9 mouse cellular contexts compared by ENCODE assay signal in the genomic region with DNA sequence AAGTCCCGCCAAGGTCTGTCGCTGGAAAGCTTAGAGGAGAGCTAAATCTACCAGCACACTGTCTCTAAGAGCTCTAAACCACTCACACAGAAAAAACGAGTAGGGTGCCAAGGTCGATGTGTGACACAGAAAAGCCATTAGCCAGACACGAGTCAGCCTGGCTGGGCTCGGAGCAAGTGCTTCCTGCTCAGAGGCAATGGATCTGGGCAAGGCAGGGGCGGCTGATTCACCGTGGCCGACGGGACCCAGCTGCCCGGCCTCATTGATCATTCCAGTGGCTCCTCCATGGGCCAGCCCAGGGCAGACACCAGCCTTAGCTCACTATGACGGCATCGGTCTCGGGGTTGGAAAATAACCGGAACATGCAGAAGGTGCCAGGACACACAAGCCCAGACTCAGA.
DNase-seq lines count a peak whose midpoint lies in the region; ATAC-seq and TF ChIP-seq lines count a peak whose summit lies in the region.
"Had no signal": no experiment of that assay in that cellular context is flagged by ENCODE, and none has a peak within 500 bp of the region (broad histone marks: within the 10 kb centered on the region; RNA-seq: fewer than 3 reads in every experiment).

No protein-coding gene starts in this region.

- H3K9me3 ChIP-seq in embryonic facial prominence, embryonic 10.5 days = no peaks in the 10 kb centered on the region
- no peaks in the 10 kb centered on the region for H3K9me3 ChIP-seq in midbrain, postnatal 0 days (ENCODE audit: low read length)
- H3K9me3 ChIP-seq: G1E had no signal

- DNase-seq in ovary, postnatal 14 days (ENCODE audit: low spot score) = peak; percentile 19
- no peak for DNase-seq in ovary, postnatal 10 days (ENCODE audit: low spot score)
- DNase-seq in embryonic facial prominence, embryonic 10.5 days (ENCODE audit: low spot score) = peak; percentile 46
- DNase-seq in heart, postnatal 14 days = peak; percentile 54 to 62
- DNase-seq in kidney, postnatal 36 days = peak; percentile 75 to 77
- peak; percentile 76 for DNase-seq in midbrain, postnatal 0 days (ENCODE audit: low spot score)
- no peak for DNase-seq in spleen, adult 12 weeks (ENCODE audit: low spot score)
- no peak for DNase-seq in thymus, postnatal 25 days

- intact Hi-C loops in heart, postnatal 14 days (cut with DNase I) = no loop called here

- H3K4me3 ChIP-seq in embryonic facial prominence, embryonic 10.5 days = no peak overlapping the region
- no peak overlapping the region for H3K4me3 ChIP-seq in midbrain, postnatal 0 days (ENCODE audit: low read depth, low read length)

- ATAC-seq in midbrain, postnatal 0 days (ENCODE audit: low FRiP score) = 0 out of 2 replicates have a peak, but pooled peaks have one; percentile 16

- TF ChIP-seq CTCF in midbrain, postnatal 0 days (IDR thresholded peaks at IDR 0.05) = no peak

- H3K27ac ChIP-seq in embryonic facial prominence, embryonic 10.5 days (replicated peaks) = no peak overlapping the region
- H3K27ac ChIP-seq in midbrain, postnatal 0 days (ENCODE audit: low read depth, low read length) = no peak overlapping the region

- peaks cover 48% of the 10 kb centered on the region for H3K4me1 ChIP-seq in embryonic facial prominence, embryonic 10.5 days
- peaks cover 4% of the 10 kb centered on the region; the same call in 1 of the 2 replicates for H3K4me1 ChIP-seq in midbrain, postnatal 0 days (ENCODE audit: insufficient read depth, low read length)

- no peaks in the 10 kb centered on the region for H3K27me3 ChIP-seq in embryonic facial prominence, embryonic 10.5 days (replicated peaks; ENCODE audit: low read depth, poor library complexity, severe bottlenecking)
- H3K27me3 ChIP-seq in midbrain, postnatal 0 days (ENCODE audit: insufficient read depth, low read length) = no peaks in the 10 kb centered on the region

- 55% methylated on average over 15 of the region's 15 CpGs for WGBS in embryonic facial prominence, embryonic 10.5 days
- 37% methylated on average over 15 of the region's 15 CpGs for WGBS in midbrain, postnatal 0 days

- H3K36me3 ChIP-seq in embryonic facial prominence, embryonic 10.5 days (replicated peaks) = peaks cover 5% of the 10 kb centered on the region; the same call in 1 of the 2 replicates
- H3K36me3 ChIP-seq in midbrain, postnatal 0 days (ENCODE audit: insufficient read depth, low read length) = no peaks in the 10 kb centered on the region

- no peak overlapping the region for H3K4me2 ChIP-seq in midbrain, postnatal 0 days (ENCODE audit: low read depth, low read length, poor library complexity, severe bottlenecking)

- H3K9ac ChIP-seq in midbrain, postnatal 0 days (replicated peaks; ENCODE audit: low read length, poor library complexity, severe bottlenecking) = no peak overlapping the region

Comparison
In these comparisons a context has a peak if more than half of its experiments do, and no peak if none do; other contexts are left out.
1. DNase-seq: peak in ovary, postnatal 14 days (single experiment), embryonic facial prominence, embryonic 10.5 days (single experiment), heart, postnatal 14 days (2 of 2), kidney, postnatal 36 days (2 of 2) and midbrain, postnatal 0 days (single experiment); none in ovary, postnatal 10 days (single experiment), spleen, adult 12 weeks (single experiment) and thymus, postnatal 25 days (single experiment).